Mouse (Mus musculus): Measurements from ENCODE around the gene Zdhhc4. TPM values are rescaled to one million over a fixed set of nuclear protein-coding genes. Genes with fewer than 3 reads are reported as not detected.
A peak's percentile ranks its signal among the peaks of the same experiment; 100 is the strongest.

The Zdhhc4 gene
- polyA plus RNA-seq, 1 experiment from 2014 or later: 72.7 TPM

- WGBS: 61% methylated on average over 6 of the region's 6 CpGs
Measured at GRCm38 (mm10) chr5:143336559-143336958, 7.5 kb upstream of the Zdhhc4 start.

DNA sequence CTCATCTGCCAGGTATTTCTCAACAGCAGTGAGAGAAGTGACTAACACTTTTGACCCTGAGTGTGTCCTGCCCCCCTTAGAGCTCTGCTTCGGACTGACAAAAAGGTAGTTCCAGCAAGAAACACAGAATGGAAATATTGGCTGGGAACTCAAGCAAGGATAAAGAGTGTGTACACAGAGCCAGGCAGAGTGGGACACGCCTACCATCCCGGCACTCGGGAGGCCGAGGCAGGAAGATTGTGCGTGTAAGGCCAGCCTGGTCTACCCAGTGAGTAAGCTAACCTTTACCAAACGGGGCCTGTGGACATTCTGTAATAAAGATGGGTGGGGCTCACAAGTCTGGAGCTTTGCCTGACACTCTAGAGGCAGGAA lies 6.0 kb upstream of the Zdhhc4 start:
- peaks cover under 1% of the 10 kb centered on the region for H3K4me1 ChIP-seq (replicated peaks; ENCODE audit: control insufficient read depth, insufficient read depth, low read length)
- no peak overlapping the region for H3K4me2 ChIP-seq (ENCODE audit: low read depth, low read length)
- H3K27me3 ChIP-seq (ENCODE audit: control insufficient read depth, insufficient read depth, low read depth, low read length): no peaks in the 10 kb centered on the region
- H3K9me3 ChIP-seq (ENCODE audit: control insufficient read depth, low read length): no peaks in the 10 kb centered on the region
- WGBS: 71% methylated on average over 7 of the region's 7 CpGs
- H3K9ac ChIP-seq (ENCODE audit: low read length): no peak overlapping the region
- no peak overlapping the region for H3K4me3 ChIP-seq (ENCODE audit: low read length)
- no peak overlapping the region for H3K27ac ChIP-seq (ENCODE audit: low read length)
- H3K36me3 ChIP-seq (ENCODE audit: control insufficient read depth, insufficient read depth, low read length): no peaks in the 10 kb centered on the region
- ATAC-seq (ENCODE audit: low read depth): no peak

More at GRCm38 (mm10) chr5:143336559-143336958, 7.5 kb upstream of the Zdhhc4 start:
- Histone ChIP-seq H3K4me3 (ENCODE audit: low read length) (no peak overlapping the region), H3K9me3 (ENCODE audit: control insufficient read depth, low read length) (no peaks in the 10 kb centered on the region), H3K36me3 (ENCODE audit: control insufficient read depth, insufficient read depth, low read length) (no peaks in the 10 kb centered on the region), H3K27me3 (ENCODE audit: control insufficient read depth, insufficient read depth, low read depth, low read length) (no peaks in the 10 kb centered on the region), H3K4me1 (replicated peaks; ENCODE audit: control insufficient read depth, insufficient read depth, low read length) (no peaks in the 10 kb centered on the region), H3K9ac (ENCODE audit: low read length) (no peak overlapping the region), H3K27ac (ENCODE audit: low read length) (no peak overlapping the region), H3K4me2 (ENCODE audit: low read depth, low read length) (no peak overlapping the region)
- ATAC-seq (ENCODE audit: low read depth): no peak

GRCm38 (mm10) chr5:143334418-143335088 lies 5.5 kb upstream of the Zdhhc4 start:
- no peaks in the 10 kb centered on the region for H3K9me3 ChIP-seq (ENCODE audit: control insufficient read depth, low read length)
- no peaks in the 10 kb centered on the region for H3K36me3 ChIP-seq (ENCODE audit: control insufficient read depth, insufficient read depth, low read length)
- H3K27me3 ChIP-seq (ENCODE audit: control insufficient read depth, insufficient read depth, low read depth, low read length): no peaks in the 10 kb centered on the region
- peaks cover 6% of the 10 kb centered on the region for H3K4me1 ChIP-seq (replicated peaks; ENCODE audit: control insufficient read depth, insufficient read depth, low read length)
- H3K4me2 ChIP-seq (ENCODE audit: low read depth, low read length): no peak overlapping the region
- no peak overlapping the region for H3K4me3 ChIP-seq (ENCODE audit: low read length)
- H3K27ac ChIP-seq (ENCODE audit: low read length): no peak overlapping the region
- WGBS: 60% methylated on average over 14 of the region's 14 CpGs
- ATAC-seq (ENCODE audit: low read depth): no peak
- H3K9ac ChIP-seq (ENCODE audit: low read length): no peak overlapping the region; the same call in 1 of the 2 replicates

- peaks cover 6% of the 10 kb centered on the region for H3K4me1 ChIP-seq (replicated peaks; ENCODE audit: control insufficient read depth, insufficient read depth, low read length)
- H3K27me3 ChIP-seq (ENCODE audit: control insufficient read depth, insufficient read depth, low read depth, low read length): no peaks in the 10 kb centered on the region
- 14% methylated on average over 5 of the region's 5 CpGs for WGBS
- no peak overlapping the region for H3K27ac ChIP-seq (ENCODE audit: low read length)
- no peak overlapping the region for H3K4me3 ChIP-seq (ENCODE audit: low read length)
- no peak for ATAC-seq (ENCODE audit: low read depth)
- H3K9me3 ChIP-seq (ENCODE audit: control insufficient read depth, low read length): no peaks in the 10 kb centered on the region
- no peak overlapping the region; the same call in 1 of the 2 replicates for H3K9ac ChIP-seq (ENCODE audit: low read length)
- H3K4me2 ChIP-seq (ENCODE audit: low read depth, low read length): no peak overlapping the region
- H3K36me3 ChIP-seq (ENCODE audit: control insufficient read depth, insufficient read depth, low read length): no peaks in the 10 kb centered on the region
Measured at GRCm38 (mm10) chr5:143333872-143334271, 4.8 kb upstream of the Zdhhc4 start.

DNA sequence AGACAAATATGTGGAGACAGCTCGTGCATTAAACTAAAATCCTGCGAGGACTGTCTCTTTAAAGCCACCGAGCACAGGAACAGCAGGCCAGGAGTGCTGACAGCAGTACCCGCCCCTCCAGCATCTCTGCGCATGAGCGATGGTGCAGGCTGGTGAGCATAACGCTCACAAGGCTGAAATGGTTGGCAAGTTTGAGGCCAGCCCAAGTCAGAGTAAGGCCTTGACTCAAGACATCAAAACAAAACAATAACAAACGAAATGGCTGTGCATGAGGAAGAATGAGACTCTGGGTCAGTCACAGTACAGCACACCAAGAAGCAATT lies 11.8 kb downstream of the Zdhhc4 start:
- H3K4me2 ChIP-seq (ENCODE audit: low read depth, low read length): no peak overlapping the region
- peaks cover 12% of the 10 kb centered on the region for H3K4me1 ChIP-seq (replicated peaks; ENCODE audit: control insufficient read depth, insufficient read depth, low read length)
- H3K9ac ChIP-seq (ENCODE audit: low read length): no peak overlapping the region
- 82% methylated on average over 8 of the region's 8 CpGs for WGBS
- no peak for ATAC-seq (ENCODE audit: low read depth)
- no peaks in the 10 kb centered on the region for H3K27me3 ChIP-seq (ENCODE audit: control insufficient read depth, insufficient read depth, low read depth, low read length)
- H3K36me3 ChIP-seq (ENCODE audit: control insufficient read depth, insufficient read depth, low read length): peaks cover 41% of the 10 kb centered on the region
- no peaks in the 10 kb centered on the region for H3K9me3 ChIP-seq (ENCODE audit: control insufficient read depth, low read length)
- no peak overlapping the region for H3K27ac ChIP-seq (ENCODE audit: low read length)
- H3K4me3 ChIP-seq (ENCODE audit: low read length): no peak overlapping the region

GRCm38 (mm10) chr5:143316605-143317287 lies 12.3 kb downstream of the Zdhhc4 start:
- WGBS: 90% methylated on average over 5 of the region's 5 CpGs
- Histone ChIP-seq H3K36me3 (ENCODE audit: control insufficient read depth, insufficient read depth, low read length) (peaks cover 41% of the 10 kb centered on the region), H3K27me3 (ENCODE audit: control insufficient read depth, insufficient read depth, low read depth, low read length) (no peaks in the 10 kb centered on the region), H3K9me3 (ENCODE audit: control insufficient read depth, low read length) (no peaks in the 10 kb centered on the region), H3K4me1 (replicated peaks; ENCODE audit: control insufficient read depth, insufficient read depth, low read length) (peaks cover 12% of the 10 kb centered on the region), H3K4me3 (ENCODE audit: low read length) (no peak overlapping the region), H3K27ac (ENCODE audit: low read length) (no peak overlapping the region), H3K9ac (ENCODE audit: low read length) (no peak overlapping the region), H3K4me2 (ENCODE audit: low read depth, low read length) (no peak overlapping the region)
- no peak for ATAC-seq (ENCODE audit: low read depth)

GRCm38 (mm10) chr5:143315514-143315888 lies 13.6 kb downstream of the Zdhhc4 start:
- Histone ChIP-seq H3K36me3 (ENCODE audit: control insufficient read depth, insufficient read depth, low read length) (peaks cover 42% of the 10 kb centered on the region), H3K4me2 (ENCODE audit: low read depth, low read length) (peak overlapping the region; percentile 51), H3K4me3 (ENCODE audit: low read length) (peak overlapping the region; percentile 87), H3K27ac (ENCODE audit: low read length) (no peak overlapping the region), H3K9me3 (ENCODE audit: control insufficient read depth, low read length) (no peaks in the 10 kb centered on the region), H3K27me3 (ENCODE audit: control insufficient read depth, insufficient read depth, low read depth, low read length) (no peaks in the 10 kb centered on the region), H3K4me1 (replicated peaks; ENCODE audit: control insufficient read depth, insufficient read depth, low read length) (peaks cover 12% of the 10 kb centered on the region), H3K9ac (ENCODE audit: low read length) (peak overlapping the region; percentile 38)
- WGBS: 10% methylated on average over 8 of the region's 8 CpGs
- ATAC-seq (ENCODE audit: low read depth): peak; percentile 37

- ATAC-seq (ENCODE audit: low read depth): peak; percentile 91
- H3K9me3 ChIP-seq (ENCODE audit: control insufficient read depth, low read length): no peaks in the 10 kb centered on the region
- H3K36me3 ChIP-seq (ENCODE audit: control insufficient read depth, insufficient read depth, low read length): peaks cover 42% of the 10 kb centered on the region
- peak within 1 kb of the TSS; percentile 91 for H3K4me2 ChIP-seq (ENCODE audit: low read depth, low read length)
- H3K4me3 ChIP-seq (ENCODE audit: low read length): peak within 1 kb of the TSS; percentile 87
- under 1% methylated on average over 83 of the region's 101 CpGs for WGBS
- peak within 1 kb of the TSS; percentile 94 for H3K9ac ChIP-seq (ENCODE audit: low read length)
- H3K4me1 ChIP-seq (replicated peaks; ENCODE audit: control insufficient read depth, insufficient read depth, low read length): peaks cover 12% of the 10 kb centered on the region
- H3K27me3 ChIP-seq (ENCODE audit: control insufficient read depth, insufficient read depth, low read depth, low read length): no peaks in the 10 kb centered on the region
- H3K27ac ChIP-seq (ENCODE audit: low read length): peak within 1 kb of the TSS; percentile 93
Measured at GRCm38 (mm10) chr5:143314730-143315513, 14.1 kb downstream of the Zdhhc4 start, which contains the start of gene E130309D02Rik. Gene E130309D02Rik (minus strand): TSS chr5:143315360.

- Histone ChIP-seq H3K4me2 (ENCODE audit: low read depth, low read length) (peak overlapping the region; percentile 91), H3K36me3 (ENCODE audit: control insufficient read depth, insufficient read depth, low read length) (peaks cover 47% of the 10 kb centered on the region)
Measured at GRCm38 (mm10) chr5:143314183-143314729, 14.8 kb downstream of the Zdhhc4 start.

More at GRCm38 (mm10) chr5:143314183-143314729, 14.8 kb downstream of the Zdhhc4 start:
- Histone ChIP-seq H3K4me1 (replicated peaks; ENCODE audit: control insufficient read depth, insufficient read depth, low read length) (peaks cover 12% of the 10 kb centered on the region), H3K27me3 (ENCODE audit: control insufficient read depth, insufficient read depth, low read depth, low read length) (no peaks in the 10 kb centered on the region), H3K27ac (ENCODE audit: low read length) (peak overlapping the region; percentile 93), H3K9me3 (ENCODE audit: control insufficient read depth, low read length) (no peaks in the 10 kb centered on the region), H3K9ac (ENCODE audit: low read length) (peak overlapping the region; percentile 94), H3K4me3 (ENCODE audit: low read length) (peak overlapping the region; percentile 87)
- ATAC-seq (ENCODE audit: low read depth): no peak
- 3% methylated on average over 16 of the region's 16 CpGs for WGBS

All from lung, embryonic 16.5 days (tissue).